Mouse (Mus musculus): ENCODE measurements around the gene Atcay.

GRCm38 (mm10) chr10:81273842-81274241 is 43.2 kb upstream of the Atcay start:
- no peak for TF ChIP-seq POLR2A (IDR thresholded peaks at IDR 0.05; ENCODE audit: low read depth, low read length)
- TF ChIP-seq CTCF (IDR thresholded peaks at IDR 0.05; ENCODE audit: borderline replicate concordance, insufficient read depth, low read length) = no peak

Measured in embryonic fibroblast, embryonic 13.5 days (primary cell).